Mouse (Mus musculus): Measurements from ENCODE around the gene Vmn2r53. TPM values are rescaled to one million over a fixed set of nuclear protein-coding genes. Genes with fewer than 3 reads are reported as not detected.
"Not testable (repeated sequence)": the region's sequence is repeated elsewhere in the genome, so short reads cannot be mapped to it uniquely, and the experiment has no call there.

The Vmn2r53 gene
- not detected in 2 replicates for polyA plus RNA-seq (2014; fragmentation: Nextera tagmentation; extraction: Ambion mirVana)

GRCm38 (mm10) chr7:12608688-12609087 is at the start of gene Vmn2r53:
TSS of gene Vmn2r53 (minus strand) at chr7:12608788.
- DNase-seq (ENCODE audit: low spot score) (no peak), ATAC-seq (replicated peaks; ENCODE audit: low FRiP score, low TSS enrichment, low read depth) (no peak)
- Histone ChIP-seq H3K27me3 (replicated peaks; ENCODE audit: control insufficient read depth, insufficient read depth, low read length) (no peaks in the 10 kb centered on the region), H3K27ac (ENCODE audit: low read depth) (no peak within 1 kb of the TSS), H3K4me2 (ENCODE audit: low read length) (no peak within 1 kb of the TSS), H3K9me3 (ENCODE audit: control insufficient read depth, low read length) (no peaks in the 10 kb centered on the region), H3K9ac (ENCODE audit: low read length) (no peak within 1 kb of the TSS), H3K4me3 (ENCODE audit: low read depth, low read length) (no peak within 1 kb of the TSS), H3K36me3 (ENCODE audit: control insufficient read depth, insufficient read depth, low read length) (no peaks in the 10 kb centered on the region), H3K4me1 (replicated peaks; ENCODE audit: control insufficient read depth, insufficient read depth, low read length) (no peaks in the 10 kb centered on the region)

GRCm38 (mm10) chr7:12640219-12640618 is 31.6 kb upstream of the Vmn2r53 start, which contains the start of gene Vmn2r54:
TSS of gene Vmn2r54 (minus strand) at chr7:12640319.
- not testable (repeated sequence) for H3K9me3 ChIP-seq (ENCODE audit: control insufficient read depth, low read length); H3K9ac ChIP-seq (ENCODE audit: low read length); H3K4me2 ChIP-seq (ENCODE audit: low read length); H3K36me3 ChIP-seq (ENCODE audit: control insufficient read depth, insufficient read depth, low read length); H3K4me1 ChIP-seq (replicated peaks; ENCODE audit: control insufficient read depth, insufficient read depth, low read length); DNase-seq (ENCODE audit: low spot score); ATAC-seq (replicated peaks; ENCODE audit: low FRiP score, low TSS enrichment, low read depth); H3K4me3 ChIP-seq (ENCODE audit: low read depth, low read length); H3K27me3 ChIP-seq (replicated peaks; ENCODE audit: control insufficient read depth, insufficient read depth, low read length); H3K27ac ChIP-seq (ENCODE audit: low read depth)
- 82% methylated on average over 3 of the region's 4 CpGs for WGBS

Other genes with a start within 250 kb of the Vmn2r53 start
- not detected in 2 replicates for gene Vmn1r84, start 239.5 kb downstream of the Vmn2r53 start, polyA plus RNA-seq (2014; fragmentation: Nextera tagmentation; extraction: Ambion mirVana)
- gene Zfp551, start 186.0 kb downstream of the Vmn2r53 start, polyA plus RNA-seq (2014; fragmentation: Nextera tagmentation; extraction: Ambion mirVana) = 4.1 and 4.5 TPM in 2 replicates
- 21.5 and 25.0 TPM in 2 replicates for gene Zfp606, start 130.5 kb downstream of the Vmn2r53 start, polyA plus RNA-seq (2014; fragmentation: Nextera tagmentation; extraction: Ambion mirVana)
- gene 2900092C05Rik, start 96.3 kb downstream of the Vmn2r53 start, polyA plus RNA-seq (2014; fragmentation: Nextera tagmentation; extraction: Ambion mirVana) = not detected in 2 replicates
- gene Vmn2r54, start 31.5 kb upstream of the Vmn2r53 start, polyA plus RNA-seq (2014; fragmentation: Nextera tagmentation; extraction: Ambion mirVana) = not detected in 2 replicates
- gene Vmn2r55, start 76.2 kb upstream of the Vmn2r53 start, polyA plus RNA-seq (2014; fragmentation: Nextera tagmentation; extraction: Ambion mirVana) = not detected in 2 replicates
- not detected in 2 replicates for gene Vmn2r56, start 126.2 kb upstream of the Vmn2r53 start, polyA plus RNA-seq (2014; fragmentation: Nextera tagmentation; extraction: Ambion mirVana)
- gene Zscan18, start 194.8 kb upstream of the Vmn2r53 start, polyA plus RNA-seq (2014; fragmentation: Nextera tagmentation; extraction: Ambion mirVana) = 7.6 and 8.4 TPM in 2 replicates
- 15.1 and 16.2 TPM in 2 replicates for gene Zfp329, start 210.1 kb upstream of the Vmn2r53 start, polyA plus RNA-seq (2014; fragmentation: Nextera tagmentation; extraction: Ambion mirVana)
- gene Zfp110, start 226.0 kb upstream of the Vmn2r53 start, polyA plus RNA-seq (2014; fragmentation: Nextera tagmentation; extraction: Ambion mirVana) = 28.7 and 29.5 TPM in 2 replicates